Mouse (Mus musculus) mesoderm, embryonic 11.5 days (tissue): ENCODE results near the gene Lamb1.

ENCODE experiments used
- DNase-seq: peaks from one replicate; pipeline ENCODE4 v3.0.0-alpha.2; 2012; ENCODE audit warnings: low read depth, low spot score

The Lamb1 gene

DNA sequence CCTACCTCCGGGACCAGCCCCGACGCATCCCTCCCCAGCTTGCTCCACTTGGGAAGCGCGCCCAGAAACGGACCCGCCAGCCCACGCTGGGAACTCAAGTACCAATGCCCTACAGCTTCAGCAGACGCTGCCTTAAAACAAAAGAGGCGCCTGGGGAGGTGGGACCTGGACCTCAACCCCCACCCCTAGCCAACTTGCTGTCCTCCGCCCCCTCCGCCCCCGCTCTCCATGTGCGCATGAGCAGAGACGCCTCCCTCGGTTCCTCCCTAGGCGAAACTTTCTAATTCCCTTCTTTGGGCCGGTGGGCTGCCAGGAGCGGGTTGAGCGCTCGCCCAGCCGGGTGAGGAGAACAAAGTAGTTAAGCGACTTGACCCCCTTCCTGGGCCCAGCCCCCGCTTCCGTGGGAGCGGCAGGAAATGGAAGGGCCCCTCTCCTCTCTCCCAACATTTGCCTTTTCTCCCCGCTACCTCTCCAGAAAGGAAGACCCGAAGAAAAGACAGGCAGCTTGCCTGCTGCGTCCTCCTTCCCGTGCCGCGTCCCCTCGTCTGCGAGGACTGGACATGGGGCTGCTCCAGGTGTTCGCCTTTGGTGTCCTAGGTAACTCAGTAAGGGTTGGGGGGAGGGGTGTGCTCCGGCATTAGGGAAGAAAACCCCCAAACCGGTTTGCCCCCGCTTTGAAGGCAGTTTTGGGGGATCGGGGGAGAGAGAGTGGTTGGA, at the start of gene Lamb1:
Lamb1 (plus strand) TSS at position 230 of the 717 bp plus-strand sequence.
- DNase-seq: peak; percentile 71

DNA sequence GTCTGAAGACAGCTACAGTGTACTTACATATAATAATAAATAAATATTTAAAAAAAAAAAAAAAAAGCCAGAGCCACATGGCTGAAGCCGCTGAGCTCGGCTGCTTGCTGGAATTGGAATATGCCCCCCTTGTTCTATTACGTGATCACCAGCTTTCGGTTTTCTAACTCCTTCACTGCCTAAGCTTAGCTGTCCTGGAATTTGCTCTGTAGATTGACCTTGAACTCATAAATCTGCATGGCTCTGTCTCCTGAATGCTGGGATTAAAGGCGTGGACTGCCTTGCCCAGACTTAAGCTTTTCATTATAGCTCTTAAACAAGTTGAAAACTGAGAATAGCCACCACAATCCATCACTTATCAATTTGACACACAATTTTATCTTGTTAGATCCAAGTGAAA, 47.8 kb upstream of the Lamb1 start:
- DNase-seq: peak; percentile 39

DNA sequence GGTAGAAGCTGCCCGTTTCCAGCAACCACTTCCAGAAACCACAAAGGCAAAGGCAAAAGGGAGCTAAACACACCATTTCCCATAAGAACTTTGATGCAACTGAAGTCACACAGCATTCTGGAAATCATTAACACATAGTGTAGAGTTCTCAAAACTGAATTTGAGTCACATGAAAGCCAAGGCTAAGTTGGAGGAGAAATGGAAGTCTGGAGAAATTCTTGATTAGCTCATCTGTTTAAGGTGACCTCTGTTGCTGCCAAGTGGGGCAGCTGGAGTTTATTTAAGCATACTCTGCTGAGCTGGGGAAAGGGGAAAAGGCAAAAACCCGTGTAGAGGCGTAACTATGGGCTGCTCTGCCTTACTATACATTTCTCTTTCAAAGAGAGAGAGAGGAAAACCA, 46.3 kb upstream of the Lamb1 start:
- no peak for DNase-seq

DNA sequence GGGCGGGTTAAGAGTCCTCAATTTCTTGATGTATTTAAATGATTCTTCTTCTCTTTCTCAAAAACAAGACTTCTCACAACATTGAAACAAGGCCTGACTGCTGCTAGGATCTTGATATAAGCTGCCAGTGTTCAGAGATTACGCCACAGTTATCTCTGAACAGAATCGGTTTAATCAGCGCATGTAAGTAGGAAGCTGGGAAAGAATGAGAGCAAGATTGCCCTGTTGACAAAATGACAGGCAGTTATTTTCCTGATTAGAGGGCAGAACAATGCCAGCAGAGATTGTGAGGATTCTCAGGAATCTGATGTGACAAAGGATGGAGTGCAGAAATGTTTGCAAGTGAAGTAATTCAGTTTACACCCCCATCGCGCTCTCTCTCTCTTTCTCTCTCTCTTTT, 43.5 kb upstream of the Lamb1 start:
- DNase-seq: no peak

DNA sequence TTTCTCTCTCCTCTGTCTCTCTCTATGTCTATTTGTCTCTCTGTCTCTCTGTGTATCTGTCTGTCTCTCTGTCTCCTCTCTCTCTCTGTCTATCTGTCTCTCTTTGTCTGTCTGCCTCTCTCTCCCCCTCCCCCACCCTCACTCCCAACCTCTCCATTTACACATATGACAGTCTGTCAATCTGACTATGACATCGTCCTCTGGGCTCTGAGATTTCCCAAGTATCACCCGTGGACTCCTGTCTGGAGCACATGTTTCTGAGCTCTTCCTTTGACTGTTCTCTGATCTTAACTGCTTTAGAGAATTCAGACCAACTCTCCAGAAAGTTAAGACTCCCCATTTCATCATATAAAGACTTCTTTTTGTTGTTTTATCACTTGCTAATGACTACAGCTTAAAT, 42.8 kb upstream of the Lamb1 start:
- no peak for DNase-seq

DNA sequence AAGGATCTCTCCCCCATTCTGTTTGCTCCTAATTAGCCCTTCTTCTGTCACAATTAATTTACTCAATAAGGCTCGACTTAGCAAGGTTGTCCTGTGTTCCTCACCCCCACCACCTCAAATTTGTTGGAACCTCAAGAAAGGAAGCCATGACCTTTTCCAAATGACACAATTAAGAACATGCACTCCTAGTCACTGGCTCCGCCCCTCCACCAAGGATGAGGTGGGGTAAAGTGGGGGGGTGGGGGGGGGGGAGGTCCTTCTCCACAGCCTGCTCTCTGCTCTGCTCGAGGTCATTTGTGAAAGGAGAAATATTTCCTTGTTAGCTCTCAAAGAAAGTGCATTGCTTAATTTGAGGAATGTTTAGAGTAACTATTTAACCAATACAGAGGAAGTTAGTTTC, 42.3 kb upstream of the Lamb1 start:
- no peak for DNase-seq

DNA sequence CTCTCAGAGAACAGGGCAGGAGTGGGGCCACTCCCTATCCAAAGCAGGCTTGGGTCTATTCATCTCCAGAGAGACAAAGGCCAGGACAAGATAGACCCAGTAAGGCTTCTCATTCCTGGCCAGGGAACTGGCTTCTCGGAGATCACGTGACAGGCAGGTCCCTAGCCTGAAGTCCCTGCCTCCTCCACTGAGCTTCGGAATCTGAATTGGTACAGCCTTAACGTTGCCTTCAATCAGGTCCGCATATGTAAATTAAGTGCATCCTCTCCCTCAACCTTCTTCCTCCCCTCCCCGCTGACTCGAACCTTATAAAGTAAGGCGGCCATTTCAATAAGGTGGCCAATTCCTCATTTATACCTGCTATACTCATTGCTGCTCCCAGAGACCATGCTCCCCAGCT, 39.6 kb upstream of the Lamb1 start:
- DNase-seq: no peak

DNA sequence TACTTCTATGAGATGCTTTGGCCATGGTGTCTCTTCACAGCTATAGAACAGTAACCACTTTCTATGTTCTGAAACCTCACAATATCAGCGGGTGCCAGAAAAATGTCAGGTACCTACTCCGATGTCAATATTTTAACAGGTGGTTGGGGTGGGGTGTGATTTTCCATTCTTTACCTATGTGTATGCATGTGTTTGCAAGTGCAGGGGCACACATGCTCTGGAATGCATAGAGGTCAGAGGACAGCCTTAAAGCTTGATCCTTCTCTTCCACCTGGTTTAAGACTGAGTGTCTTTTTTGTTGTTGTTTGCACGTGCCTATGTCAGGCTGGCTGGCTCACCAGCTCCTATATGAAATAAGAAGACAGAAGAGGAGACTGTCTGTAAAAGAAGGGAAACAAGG, 37.9 kb upstream of the Lamb1 start:
- DNase-seq: no peak

DNA sequence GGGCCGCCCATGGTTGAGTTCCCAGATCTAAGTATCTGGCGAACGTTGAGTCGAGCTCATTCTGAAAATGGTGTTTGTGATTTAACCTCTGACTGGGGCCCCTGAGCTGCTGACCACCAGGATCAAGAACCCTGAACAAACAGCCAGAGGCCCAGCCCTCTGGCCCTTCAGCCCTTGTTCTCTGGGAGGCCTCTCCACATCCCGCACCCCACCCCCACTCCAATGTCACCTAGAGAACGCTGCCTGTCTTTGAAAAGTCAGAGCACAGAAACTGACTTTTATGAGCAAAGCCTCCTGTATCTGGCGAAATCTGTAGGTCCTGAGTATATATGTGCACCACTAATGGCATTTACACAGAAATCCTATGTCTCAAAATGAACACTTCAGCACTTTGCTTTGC, 36.2 kb upstream of the Lamb1 start:
- no peak for DNase-seq

DNA sequence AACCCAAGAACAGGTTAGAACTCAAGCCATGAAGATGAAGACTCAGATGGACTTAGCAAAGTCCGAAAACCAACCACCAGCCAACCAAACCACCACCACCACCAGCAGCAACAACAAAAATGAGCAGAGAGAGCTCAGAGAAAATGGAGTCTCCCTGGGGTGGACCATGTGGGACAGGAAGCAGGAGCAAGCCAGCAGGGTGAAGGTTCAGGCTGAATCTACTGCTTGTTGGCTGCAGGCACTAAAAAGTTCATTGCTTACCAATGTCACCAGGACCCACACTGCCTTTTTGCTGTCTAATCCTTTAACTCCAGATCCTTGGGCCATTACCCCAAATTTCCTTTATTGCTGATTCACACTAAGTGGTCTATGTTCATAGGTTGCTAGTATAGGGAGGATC, 32.4 kb upstream of the Lamb1 start:
- DNase-seq: no peak

DNA sequence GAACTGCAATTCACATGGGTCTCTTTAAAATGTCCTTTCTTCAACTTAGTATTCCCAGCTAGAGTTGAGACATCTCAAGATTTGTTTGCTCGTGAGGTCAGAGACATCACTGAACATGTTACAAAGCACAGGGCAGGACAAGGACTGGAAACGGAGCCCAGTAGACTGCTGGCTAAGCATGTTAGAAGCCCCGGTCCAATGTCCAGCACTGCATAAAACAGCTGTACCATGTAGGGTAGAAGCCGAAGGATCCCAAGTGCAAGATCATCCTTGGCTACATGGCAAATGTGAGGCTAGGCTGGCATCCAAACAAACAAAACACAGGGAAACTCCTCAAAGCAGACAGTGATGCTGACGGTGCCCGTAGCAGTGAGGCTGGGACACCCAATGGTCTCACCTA, 30.0 kb upstream of the Lamb1 start:
- no peak for DNase-seq

DNA sequence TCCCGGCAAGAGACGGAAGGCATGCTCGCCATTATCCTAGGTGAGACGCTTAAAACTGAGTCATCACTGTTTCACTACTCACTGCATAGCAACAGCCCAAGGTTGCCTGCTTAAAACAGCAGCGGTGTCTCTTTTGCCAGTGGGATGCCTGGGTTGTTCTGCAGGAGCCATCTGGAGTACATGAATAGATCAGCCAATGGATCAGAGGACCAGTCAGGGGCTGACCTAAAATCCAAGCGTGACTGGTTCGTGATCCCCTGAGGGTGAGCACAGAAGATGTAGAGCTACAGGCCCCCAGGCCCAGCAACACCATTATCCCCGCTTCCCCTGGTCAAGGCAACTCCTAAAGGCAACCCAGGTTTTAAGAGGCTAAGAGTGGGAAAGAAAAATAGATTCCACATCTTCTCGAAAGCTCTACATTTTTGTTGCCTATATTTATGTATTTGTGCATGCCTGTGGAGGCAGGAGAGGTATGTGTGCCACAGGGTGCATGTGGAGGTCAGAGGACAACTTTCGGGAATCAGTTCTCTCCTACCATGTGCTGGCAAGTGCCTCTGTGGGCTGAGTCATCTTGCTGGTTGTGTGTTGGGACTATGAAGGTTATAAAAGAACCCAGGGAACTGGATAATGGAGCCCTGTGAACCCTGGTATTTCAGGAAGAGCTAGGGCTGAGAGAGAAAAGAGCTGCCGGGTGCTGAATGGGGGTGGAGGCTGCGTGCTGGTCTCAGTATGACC, 28.0 kb upstream of the Lamb1 start:
- DNase-seq: peak; percentile 52

DNA sequence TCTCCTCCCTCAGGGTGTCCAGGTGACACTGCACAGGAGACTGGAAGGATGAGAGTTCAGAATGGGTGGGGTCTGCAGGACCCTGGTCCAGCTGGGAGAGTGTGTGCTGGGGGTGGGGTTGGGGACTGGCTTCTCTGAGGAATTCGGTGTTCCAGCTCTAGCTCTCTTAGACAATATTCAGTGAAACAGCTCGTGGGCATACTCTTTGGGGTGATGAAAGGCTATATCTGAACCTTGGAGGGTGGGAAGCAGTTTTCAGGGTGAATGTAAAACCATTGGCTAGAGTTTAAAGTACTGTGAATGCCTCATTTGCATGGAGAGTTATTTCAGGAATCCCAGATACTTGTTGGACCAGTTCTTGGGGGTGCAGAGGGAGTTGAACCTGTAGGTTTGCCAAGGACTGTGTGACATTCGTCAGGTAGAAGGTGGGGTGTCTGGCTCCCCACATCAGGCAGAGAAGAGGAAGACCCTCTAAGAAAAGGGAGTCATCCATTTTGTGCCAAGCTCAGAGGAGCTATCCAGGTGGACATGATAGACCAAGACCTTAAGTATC, 25.9 kb upstream of the Lamb1 start:
- DNase-seq: no peak

DNA sequence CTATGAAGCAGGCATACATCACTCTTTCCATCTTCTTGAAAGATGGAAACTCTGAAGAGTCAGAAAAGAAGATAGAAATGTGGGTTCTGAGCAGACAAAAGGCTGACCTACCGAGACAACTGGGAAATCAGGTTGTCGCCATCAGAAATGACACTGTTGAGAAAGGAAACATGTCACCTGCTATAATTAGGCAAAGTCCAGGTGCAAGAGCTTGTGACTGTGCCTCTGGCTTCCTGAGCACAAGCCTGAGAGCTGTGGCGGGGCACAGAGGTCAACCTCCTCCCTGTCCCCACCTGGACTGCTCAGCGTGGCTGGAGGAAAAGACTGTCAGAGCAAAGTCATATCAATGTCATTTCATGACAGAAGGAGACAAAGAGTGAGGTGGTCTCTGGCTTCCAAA, 25.2 kb upstream of the Lamb1 start:
- no peak for DNase-seq

DNA sequence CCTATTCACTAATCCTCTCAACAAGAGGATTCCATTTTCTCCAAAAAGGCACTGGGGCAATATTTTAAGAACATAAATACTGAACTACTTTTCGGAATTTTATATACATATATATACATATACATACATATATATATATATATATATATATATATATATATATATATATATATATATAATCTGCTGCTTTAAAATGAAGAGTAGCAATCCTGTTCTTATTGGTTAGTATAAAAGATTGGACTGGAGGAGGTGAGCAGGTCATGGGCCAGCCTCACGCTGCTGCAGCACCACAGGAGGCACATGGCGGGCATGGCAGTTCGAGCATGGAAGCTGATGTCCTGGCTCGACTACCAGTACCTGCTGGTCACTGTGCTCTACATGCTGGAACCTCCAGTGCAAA, 24.6 kb upstream of the Lamb1 start, which contains the start of gene Gm6993:
Gm6993 (plus strand) TSS at position 301 of the 400 bp plus-strand sequence.
- DNase-seq: no peak

DNA sequence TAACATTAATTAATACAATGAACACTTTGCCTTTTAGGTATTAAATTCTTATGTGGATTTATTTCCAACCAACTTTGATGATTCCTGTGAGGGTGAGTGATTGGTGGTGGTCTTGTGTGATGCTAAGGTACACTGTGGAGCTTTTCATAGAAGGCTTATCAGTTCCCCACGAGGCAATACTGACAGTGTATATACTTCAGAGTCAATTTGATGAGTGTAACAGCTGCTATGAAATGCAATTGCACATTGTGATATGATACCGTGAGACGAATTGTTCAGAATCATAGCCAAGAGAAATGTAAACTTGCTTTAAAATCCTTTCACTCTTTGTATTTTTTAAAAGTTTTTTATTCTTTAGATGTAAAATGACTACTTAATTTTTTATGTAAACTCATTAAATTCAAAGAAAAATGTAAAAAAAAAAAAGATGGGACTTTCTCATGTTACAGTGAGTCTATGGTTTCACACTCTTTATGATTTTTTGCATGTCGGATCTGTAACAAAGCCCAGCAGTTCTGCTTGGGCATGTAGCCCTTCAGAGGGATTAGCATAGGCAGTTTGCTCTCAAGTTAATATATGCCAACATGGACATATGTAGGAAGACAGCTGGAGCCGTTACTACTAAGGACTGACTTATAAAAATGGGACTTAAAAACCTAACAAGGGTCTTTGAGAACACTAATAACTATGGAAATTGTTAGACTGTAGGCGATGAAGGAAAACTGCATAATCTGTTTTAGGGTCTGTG, 23.3 kb upstream of the Lamb1 start:
- no peak for DNase-seq

DNA sequence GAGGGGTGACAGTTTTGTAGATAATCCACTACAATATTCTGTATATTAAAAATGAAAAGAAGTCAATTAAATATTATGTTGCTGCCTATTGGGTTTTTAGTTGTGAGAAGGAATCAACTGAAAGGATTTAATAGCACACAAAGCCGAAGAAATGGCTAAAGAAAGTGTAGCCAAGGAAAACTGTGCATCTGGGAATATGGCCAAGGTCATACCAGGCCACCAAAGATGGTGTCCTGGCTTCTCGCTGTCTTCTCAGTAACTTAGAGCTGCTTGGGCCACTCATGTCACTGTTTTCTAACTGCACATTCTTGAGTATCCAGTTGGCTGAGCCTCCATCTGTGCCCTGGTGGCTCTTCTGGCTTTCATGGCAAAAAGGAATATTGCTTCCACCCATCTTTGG, 21.0 kb upstream of the Lamb1 start:
- no peak for DNase-seq

DNA sequence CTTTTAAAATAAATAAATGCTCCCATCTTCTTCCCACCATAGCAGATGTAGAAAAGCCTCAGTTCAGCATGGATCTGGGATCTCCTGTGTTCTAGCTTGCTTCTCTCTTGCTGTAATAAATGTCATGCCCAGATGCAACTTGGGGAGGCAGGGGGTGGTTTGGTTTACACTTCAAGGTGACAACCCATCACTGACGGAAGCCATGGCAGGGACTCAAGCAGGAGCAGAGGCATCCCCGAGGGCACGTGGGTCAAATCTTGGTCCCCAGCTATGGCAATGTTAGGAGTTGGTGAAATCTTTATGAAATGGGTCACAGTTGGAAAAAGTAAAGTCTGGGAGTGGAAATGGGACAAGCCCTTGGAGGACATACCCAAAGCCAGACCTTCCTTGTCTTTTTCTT, 20.3 kb upstream of the Lamb1 start:
- DNase-seq: no peak

DNA sequence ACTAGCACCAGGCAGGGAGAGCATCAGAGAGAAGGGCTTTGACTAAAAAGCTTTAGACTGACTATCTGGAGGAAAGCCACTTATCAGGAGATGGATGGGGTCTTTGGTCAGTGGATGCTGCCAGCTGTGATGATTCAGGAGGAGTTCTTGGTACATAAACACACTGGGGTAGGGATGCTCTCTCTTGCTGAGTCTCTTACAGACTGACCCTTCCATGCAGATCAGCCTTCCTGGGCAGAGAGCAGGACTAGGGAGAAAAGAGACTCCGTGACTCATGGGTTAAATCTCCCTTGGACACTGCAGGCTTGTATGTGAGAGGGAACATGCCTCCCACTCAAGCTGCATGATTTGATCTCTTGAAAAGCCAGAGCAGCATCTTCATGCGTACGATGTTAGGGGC, 18.9 kb upstream of the Lamb1 start:
- no peak for DNase-seq

DNA sequence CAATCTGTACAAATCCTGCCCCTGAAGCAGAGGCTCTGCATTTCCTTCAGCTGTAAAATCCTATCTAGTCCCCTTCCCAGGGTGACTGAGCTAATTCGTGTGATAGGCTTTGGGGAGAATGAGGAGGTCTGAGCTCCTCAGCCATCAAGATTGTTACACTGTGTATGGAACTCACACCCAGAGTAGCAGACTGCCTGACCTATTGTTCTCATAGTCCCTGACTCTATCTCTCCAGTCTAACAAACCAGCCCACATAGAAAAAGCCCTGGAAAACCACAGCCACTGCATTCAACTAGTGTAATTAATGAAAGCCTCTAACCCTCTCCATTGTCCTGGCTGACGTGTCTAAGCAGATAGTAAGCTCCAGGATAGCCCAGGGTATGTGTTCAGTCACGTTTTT, 18.4 kb upstream of the Lamb1 start:
- DNase-seq: no peak

DNA sequence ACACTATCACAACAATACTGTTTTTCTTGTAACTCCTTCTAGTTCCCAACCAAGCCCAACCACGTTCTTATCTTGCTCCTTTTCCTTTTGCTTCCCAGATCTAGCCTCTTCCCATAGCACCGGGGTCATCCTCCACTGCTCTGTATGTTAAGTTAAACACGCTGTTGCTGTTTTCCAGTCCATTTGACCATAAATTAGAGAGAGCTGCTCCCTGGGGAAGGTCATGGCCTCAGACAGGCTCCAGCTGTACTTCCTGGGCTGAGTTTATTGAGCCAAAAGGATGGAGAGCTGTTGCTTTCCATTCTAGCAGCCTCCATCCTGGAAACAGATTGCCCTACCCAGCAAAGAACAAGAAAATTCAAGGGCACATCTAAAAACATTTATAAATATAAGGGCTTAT, 16.9 kb upstream of the Lamb1 start:
- peak; percentile 78 for DNase-seq

DNA sequence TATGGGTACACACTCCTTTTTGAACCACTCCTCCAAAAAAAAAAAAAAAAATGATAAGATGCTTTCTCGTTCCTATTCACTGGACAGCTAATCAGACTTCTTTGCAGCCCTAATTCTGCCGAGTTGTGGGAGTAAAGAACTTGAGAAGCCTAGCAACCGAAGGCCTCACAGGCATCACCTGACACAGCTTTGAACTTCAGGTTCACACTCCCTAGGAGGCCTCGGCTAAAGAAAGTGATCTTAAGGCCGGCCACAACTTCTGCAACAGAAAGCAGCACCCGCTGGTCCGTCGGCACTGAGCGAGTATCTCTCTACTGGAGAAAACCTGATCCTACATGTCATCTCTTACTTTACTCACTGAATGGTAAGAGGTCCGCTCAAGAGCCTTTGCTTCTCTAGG, 16.4 kb upstream of the Lamb1 start:
- DNase-seq: no peak
